Mouse (Mus musculus) forebrain, embryonic 12.5 days (tissue): ENCODE data around the gene Zbtb9. TPM values are rescaled to one million over a fixed set of nuclear protein-coding genes. Genes with fewer than 3 reads are reported as not detected.

ENCODE experiments used
- ATAC-seq: fragments of 200-750 bp; cut with Nextera tagmentation; 2 replicates; pipeline ENCODE4 v1.8.0; 2017; ENCODE audit warnings: moderate TSS enrichment; ENCODE audit not compliant: low FRiP score
- H3K27ac ChIP-seq: fragments of 300-500 bp; sonication (generic); 2 replicates; pipeline ENCODE4 v1.5.1; 2016; ENCODE audit warnings: mild to moderate bottlenecking
- H3K27me3 ChIP-seq: fragments of 300-500 bp; sonication (generic); 2 replicates; pipeline ENCODE4 v1.6.1; 2016; ENCODE audit warnings: mild to moderate bottlenecking
- H3K36me3 ChIP-seq: fragments of 300-500 bp; sonication (generic); replicated peaks from 2 replicates; pipeline ENCODE4 v1.6.1; 2016; ENCODE audit warnings: mild to moderate bottlenecking
- H3K4me1 ChIP-seq: fragments of 300-500 bp; sonication (generic); 2 replicates; pipeline ENCODE4 v1.6.1; 2016
- H3K4me2 ChIP-seq: fragments of 300-500 bp; sonication (generic); 2 replicates; pipeline ENCODE4 v1.6.1; 2016; ENCODE audit warnings: mild to moderate bottlenecking, moderate library complexity
- H3K4me3 ChIP-seq: fragments of 300-500 bp; sonication (generic); replicated peaks from 2 replicates; pipeline ENCODE4 v1.5.1; 2016; ENCODE audit warnings: mild to moderate bottlenecking
- H3K9ac ChIP-seq: fragments of 300-500 bp; sonication (generic); 2 replicates; pipeline ENCODE4 v1.6.1; 2016; ENCODE audit warnings: mild to moderate bottlenecking
- H3K9me3 ChIP-seq: fragments of 300-500 bp; sonication (generic); 2 replicates; pipeline ENCODE4 v1.6.1; 2016
- WGBS: fragments of 180-500 bp; shearing (Covaris S2); methylation state at CpG from one replicate; pipeline ENCODE4 v1.1.7; 2016; 5-methylcytosine and 5-hydroxymethylcytosine counted together
- polyA plus RNA-seq: library from polyadenylated mRNA; unstranded; fragments of >200 nt; fragmentation: Nextera tagmentation; extraction: Ambion mirVana; gene quantifications from 2 replicates; pipeline ENCODE4 v1.2.1, GENCODE M21; 2016

Gene Zbtb9
- polyA plus RNA-seq, 1 experiment from 2014 or later: 18.9 TPM

DNA sequence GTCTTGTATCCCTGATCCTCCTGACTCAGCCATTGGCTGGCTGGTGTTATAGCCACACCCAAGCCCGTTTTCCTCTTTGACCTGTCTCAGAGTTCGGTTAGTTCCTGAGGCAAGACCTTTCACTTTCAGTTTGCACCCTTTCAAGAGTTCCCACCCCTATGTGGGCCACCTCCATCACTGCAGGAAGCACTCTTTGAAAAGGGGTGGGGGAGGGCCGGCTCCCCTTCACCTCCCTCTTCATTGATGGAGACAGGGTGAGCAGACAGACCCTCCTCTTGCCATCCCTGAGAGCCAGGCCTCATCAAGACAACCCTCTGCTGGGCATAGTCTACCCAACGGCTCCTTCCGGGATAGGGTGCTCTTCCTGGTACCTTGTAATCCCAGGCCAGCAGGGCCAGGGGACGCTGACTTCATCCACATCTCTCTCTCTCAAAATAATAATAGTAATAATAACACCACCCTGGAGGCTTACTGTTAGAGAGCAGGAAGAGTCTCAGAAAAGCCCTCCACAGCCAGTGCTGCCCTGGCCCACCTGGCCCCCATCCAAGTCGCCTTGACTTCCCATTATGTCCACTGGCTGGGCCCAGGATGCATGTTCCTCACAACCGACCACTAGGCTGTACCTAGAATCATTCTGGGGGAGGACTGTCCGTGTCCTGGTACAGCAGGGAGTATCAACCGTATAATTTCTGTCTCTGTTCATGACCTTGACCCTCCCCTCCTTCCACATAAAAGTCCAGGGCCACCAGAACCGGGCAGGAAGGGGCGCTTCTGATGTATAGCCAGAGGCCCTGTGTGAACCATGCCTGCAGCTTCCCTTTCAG is 54.7 kb downstream of the Zbtb9 start:
- H3K4me1 ChIP-seq: peaks cover 10% of the 10 kb centered on the region
- H3K4me2 ChIP-seq: peak overlapping the region; percentile 75
- peak overlapping the region; percentile 86 for H3K9ac ChIP-seq
- no peaks in the 10 kb centered on the region for H3K9me3 ChIP-seq
- H3K27ac ChIP-seq: peak overlapping the region; percentile 37; the same call in 1 of the 2 replicates
- peaks cover 30% of the 10 kb centered on the region for H3K36me3 ChIP-seq
- ATAC-seq: 0 out of 2 replicates have a peak, but pooled peaks have one; percentile 25
- peak overlapping the region; percentile 55 for H3K4me3 ChIP-seq
- peaks cover 5% of the 10 kb centered on the region; the same call in 1 of the 2 replicates for H3K27me3 ChIP-seq
- 43% methylated on average over 12 of the region's 12 CpGs for WGBS

DNA sequence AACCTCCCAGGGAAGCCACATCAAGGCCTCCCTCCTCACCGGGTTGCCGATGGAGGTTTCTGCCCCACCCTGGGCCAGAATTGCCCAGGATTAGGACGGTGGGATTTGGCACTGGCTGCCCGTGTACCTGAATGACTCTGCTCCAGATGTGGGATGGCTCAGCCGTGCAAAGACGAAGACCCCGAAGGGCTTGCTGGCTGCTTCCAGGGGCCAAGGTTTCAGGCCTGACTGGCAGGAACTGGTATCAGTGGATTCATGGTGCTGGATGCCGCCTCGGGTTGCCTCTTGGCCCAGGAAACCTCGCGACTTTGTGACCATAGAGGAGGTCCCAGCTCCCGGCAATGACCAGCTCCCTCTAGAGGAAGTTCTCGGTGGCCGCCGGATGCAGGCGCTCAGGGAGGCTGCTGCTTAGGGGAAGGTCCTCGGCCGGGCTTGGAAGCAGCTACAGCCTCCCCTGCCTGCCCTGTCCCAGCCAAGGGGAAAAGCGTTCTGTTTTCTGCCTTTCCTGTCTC is 55.4 kb downstream of the Zbtb9 start:
- Histone ChIP-seq H3K4me3 (peak overlapping the region; percentile 55), H3K4me1 (peaks cover 13% of the 10 kb centered on the region), H3K9me3 (no peaks in the 10 kb centered on the region), H3K36me3 (peaks cover 25% of the 10 kb centered on the region), H3K9ac (peak overlapping the region; percentile 86), H3K4me2 (peak overlapping the region; percentile 75), H3K27me3 (peaks cover 5% of the 10 kb centered on the region; the same call in 1 of the 2 replicates), H3K27ac (peak overlapping the region; percentile 37; the same call in 1 of the 2 replicates)
- ATAC-seq: peak; percentile 78
- WGBS: 2% methylated on average over 19 of the region's 19 CpGs

DNA sequence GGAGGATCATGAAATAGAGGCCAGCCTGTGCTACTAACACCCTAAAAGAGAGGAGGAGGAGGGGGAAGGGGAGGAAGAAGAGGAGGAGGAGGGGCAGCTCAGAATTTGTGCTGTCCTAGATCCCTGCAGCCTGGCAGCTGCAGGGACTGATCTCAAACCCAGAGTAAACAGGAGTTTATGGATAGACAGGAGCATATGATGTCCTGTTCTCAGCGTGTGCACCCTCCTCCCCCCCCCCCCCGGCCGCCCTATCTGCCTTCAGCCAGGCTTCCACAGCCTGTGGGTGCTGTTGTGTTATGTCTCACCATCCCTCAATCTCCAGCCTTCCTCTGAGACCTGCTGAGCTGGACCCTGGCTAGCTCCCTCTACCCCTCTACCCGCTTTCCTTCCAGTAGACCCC is 55.9 kb downstream of the Zbtb9 start, which contains the start of gene Bak1:
Bak1 (minus strand) TSS at position 101 of the 400 bp plus-strand sequence.
- peak within 1 kb of the TSS; percentile 75 for H3K4me2 ChIP-seq
- 77% methylated on average over 3 of the region's 4 CpGs for WGBS
- H3K9ac ChIP-seq: peak within 1 kb of the TSS; percentile 86
- H3K36me3 ChIP-seq: peaks cover 21% of the 10 kb centered on the region
- peaks cover 13% of the 10 kb centered on the region for H3K4me1 ChIP-seq
- peak within 1 kb of the TSS; percentile 37; the same call in 1 of the 2 replicates for H3K27ac ChIP-seq
- 0 out of 2 replicates have a peak, but pooled peaks have one; percentile 27 for ATAC-seq
- peak within 1 kb of the TSS; percentile 55 for H3K4me3 ChIP-seq
- no peaks in the 10 kb centered on the region for H3K9me3 ChIP-seq
- peaks cover 5% of the 10 kb centered on the region; the same call in 1 of the 2 replicates for H3K27me3 ChIP-seq

- ATAC-seq: no peak
- Histone ChIP-seq H3K36me3 (peaks cover 18% of the 10 kb centered on the region), H3K27me3 (peaks cover 5% of the 10 kb centered on the region; the same call in 1 of the 2 replicates), H3K4me2 (no peak overlapping the region), H3K27ac (no peak overlapping the region), H3K4me3 (no peak overlapping the region), H3K9me3 (no peaks in the 10 kb centered on the region), H3K9ac (no peak overlapping the region), H3K4me1 (peaks cover 13% of the 10 kb centered on the region)
- WGBS: 91% methylated on average over 14 of the region's 14 CpGs
Measured at GRCm38 (mm10) chr17:27029431-27029830, 56.5 kb downstream of the Zbtb9 start.

DNA sequence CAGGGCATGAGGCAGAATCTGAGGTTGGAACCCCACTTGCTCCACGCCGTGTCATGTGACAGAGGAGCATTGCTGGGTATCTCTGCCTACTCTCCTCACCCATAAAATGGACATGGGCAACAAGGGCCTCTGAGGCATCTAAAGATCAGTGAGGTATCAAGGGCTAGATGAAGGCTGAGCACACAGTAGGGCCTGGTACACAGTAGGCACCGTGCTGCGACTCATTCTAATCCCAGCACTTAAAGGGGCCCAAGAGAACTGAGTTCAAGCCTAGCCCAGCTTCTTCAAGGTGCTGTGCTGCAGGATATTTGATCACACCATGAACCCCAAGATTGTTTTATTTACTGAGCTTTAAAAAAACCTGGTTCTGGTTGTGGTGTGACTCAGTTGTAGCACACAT is 57.9 kb downstream of the Zbtb9 start:
- ATAC-seq: no peak
- H3K27ac ChIP-seq: no peak overlapping the region
- no peaks in the 10 kb centered on the region for H3K9me3 ChIP-seq

GRCm38 (mm10) chr17:27032328-27032727 is 59.4 kb downstream of the Zbtb9 start:
- Histone ChIP-seq H3K36me3 (no peaks in the 10 kb centered on the region), H3K4me3 (no peak overlapping the region), H3K4me1 (peaks cover 10% of the 10 kb centered on the region), H3K9me3 (no peaks in the 10 kb centered on the region), H3K9ac (no peak overlapping the region), H3K4me2 (0 out of 2 replicates have a peak overlapping the region, but pooled peaks have one; percentile 11), H3K27ac (no peak overlapping the region), H3K27me3 (peaks cover 5% of the 10 kb centered on the region; the same call in 1 of the 2 replicates)
- 71% methylated on average over 7 of the region's 7 CpGs for WGBS
- ATAC-seq: no peak

More for the DNA sequence above, 57.9 kb downstream of the Zbtb9 start:
- H3K4me3 ChIP-seq: no peak overlapping the region
- no peak overlapping the region for H3K4me2 ChIP-seq
- H3K27me3 ChIP-seq: peaks cover 5% of the 10 kb centered on the region; the same call in 1 of the 2 replicates
- peaks cover 4% of the 10 kb centered on the region; the same call in 1 of the 2 replicates for H3K36me3 ChIP-seq
- no peak overlapping the region for H3K9ac ChIP-seq
- H3K4me1 ChIP-seq: peaks cover 13% of the 10 kb centered on the region
- 90% methylated on average over 4 of the region's 4 CpGs for WGBS

- Histone ChIP-seq H3K4me1 (peaks cover 4% of the 10 kb centered on the region), H3K9ac (no peak overlapping the region), H3K27ac (no peak overlapping the region), H3K4me2 (peak overlapping the region; percentile 11; the same call in 1 of the 2 replicates), H3K4me3 (no peak overlapping the region), H3K9me3 (no peaks in the 10 kb centered on the region), H3K27me3 (peaks cover 5% of the 10 kb centered on the region; the same call in 1 of the 2 replicates), H3K36me3 (no peaks in the 10 kb centered on the region)
- ATAC-seq: peak; percentile 47
- WGBS: 1% methylated on average over 14 of the region's 14 CpGs
Measured at GRCm38 (mm10) chr17:27032869-27033268, 59.9 kb downstream of the Zbtb9 start.

DNA sequence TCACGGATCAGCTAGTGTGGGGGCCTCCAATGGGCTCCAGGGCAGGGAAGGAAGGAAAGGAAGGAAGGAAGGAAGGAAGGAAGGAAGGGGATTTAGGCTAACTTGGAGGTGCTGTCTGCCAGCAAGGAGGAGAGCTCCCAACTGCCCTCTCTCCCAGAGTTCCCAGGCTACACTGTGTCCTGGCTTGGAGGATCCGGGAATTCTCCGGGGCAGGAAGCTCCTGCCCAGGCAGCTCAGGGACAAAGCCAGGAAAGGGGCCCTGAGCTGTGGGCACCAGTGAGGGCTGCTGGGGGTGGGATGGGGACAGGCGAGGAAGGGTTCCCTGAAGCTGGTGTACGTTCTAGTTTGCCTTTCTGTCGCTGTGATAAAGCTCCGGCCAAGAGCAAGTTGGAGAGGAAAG is 63.5 kb downstream of the Zbtb9 start:
- Histone ChIP-seq H3K27me3 (peaks cover 10% of the 10 kb centered on the region), H3K36me3 (no peaks in the 10 kb centered on the region), H3K4me3 (no peak overlapping the region), H3K27ac (no peak overlapping the region), H3K9ac (no peak overlapping the region), H3K4me1 (peaks cover 32% of the 10 kb centered on the region), H3K9me3 (no peaks in the 10 kb centered on the region), H3K4me2 (no peak overlapping the region)
- no peak for ATAC-seq
- 69% methylated on average over 7 of the region's 7 CpGs for WGBS

GRCm38 (mm10) chr17:27038335-27039050 is 65.5 kb downstream of the Zbtb9 start:
- Histone ChIP-seq H3K27ac (no peak overlapping the region), H3K4me1 (peaks cover 30% of the 10 kb centered on the region)
- ATAC-seq: no peak

GRCm38 (mm10) chr17:27039432-27040102 is 66.6 kb downstream of the Zbtb9 start:
- H3K4me2 ChIP-seq: no peak overlapping the region
- H3K4me3 ChIP-seq: no peak overlapping the region
- WGBS: 71% methylated on average over 10 of the region's 10 CpGs
- peaks cover 30% of the 10 kb centered on the region for H3K4me1 ChIP-seq
- ATAC-seq: no peak
- no peaks in the 10 kb centered on the region for H3K9me3 ChIP-seq
- H3K9ac ChIP-seq: peak overlapping the region; percentile 17; the same call in 1 of the 2 replicates
- peak overlapping the region; percentile 69; the same call in 1 of the 2 replicates for H3K27ac ChIP-seq
- no peaks in the 10 kb centered on the region for H3K36me3 ChIP-seq
- peaks cover 9% of the 10 kb centered on the region; the same call in 1 of the 2 replicates for H3K27me3 ChIP-seq

More at GRCm38 (mm10) chr17:27038335-27039050, 65.5 kb downstream of the Zbtb9 start:
- peaks cover 9% of the 10 kb centered on the region; the same call in 1 of the 2 replicates for H3K27me3 ChIP-seq
- H3K9me3 ChIP-seq: no peaks in the 10 kb centered on the region
- no peak overlapping the region for H3K4me2 ChIP-seq
- H3K4me3 ChIP-seq: no peak overlapping the region
- H3K36me3 ChIP-seq: no peaks in the 10 kb centered on the region
- no peak overlapping the region for H3K9ac ChIP-seq
- 40% methylated on average over 17 of the region's 18 CpGs for WGBS

DNA sequence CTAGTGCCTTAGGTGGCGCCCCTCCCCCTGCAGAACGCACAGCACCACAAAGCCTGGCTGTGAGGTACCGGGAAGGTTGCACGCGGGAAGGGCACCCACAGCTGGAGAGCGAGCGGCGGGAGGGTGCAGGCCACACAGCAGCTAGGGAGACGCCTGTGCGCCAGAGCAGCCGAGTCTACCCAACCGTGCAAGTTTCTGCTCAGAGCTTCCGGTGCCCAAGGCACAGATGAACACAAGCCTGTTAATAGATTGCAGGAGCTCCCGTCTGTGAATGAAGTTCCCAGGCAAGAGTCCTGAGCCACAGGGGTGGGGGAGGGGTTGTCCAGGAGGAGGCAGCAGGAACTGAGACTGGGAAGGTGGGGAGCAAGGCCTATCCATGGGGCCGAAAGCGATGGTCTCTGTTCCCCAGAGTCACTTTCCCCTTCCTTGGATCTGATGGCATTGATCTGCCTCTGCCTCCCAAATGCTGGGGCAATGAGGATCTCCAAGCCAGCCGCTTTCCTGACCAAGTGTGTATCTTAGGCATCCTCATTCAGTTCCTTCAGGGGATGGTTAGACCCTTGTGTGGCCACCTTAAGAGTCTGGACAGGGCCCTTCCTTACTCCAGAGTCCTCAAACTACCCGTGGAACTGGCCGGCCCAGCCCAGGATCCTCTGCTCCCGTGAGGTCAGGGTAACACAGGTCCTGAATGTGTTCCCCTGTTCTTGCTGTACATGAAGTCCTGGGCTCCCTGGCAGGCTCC is 67.5 kb downstream of the Zbtb9 start:
- no peak overlapping the region for H3K4me3 ChIP-seq
- H3K27ac ChIP-seq: peak overlapping the region; percentile 69
- WGBS: 11% methylated on average over 20 of the region's 20 CpGs
- peak; percentile 33; the same call in 1 of the 2 replicates for ATAC-seq
- peak overlapping the region; percentile 25; the same call in 1 of the 2 replicates for H3K9ac ChIP-seq
- peaks cover 9% of the 10 kb centered on the region; the same call in 1 of the 2 replicates for H3K27me3 ChIP-seq
- peaks cover 30% of the 10 kb centered on the region for H3K4me1 ChIP-seq
- peak overlapping the region; percentile 42 for H3K4me2 ChIP-seq
- no peaks in the 10 kb centered on the region for H3K36me3 ChIP-seq
- H3K9me3 ChIP-seq: no peaks in the 10 kb centered on the region
